Mouse (Mus musculus): ENCODE data around the gene Fzd4. TPM values are rescaled to one million over a fixed set of nuclear protein-coding genes. Genes with fewer than 3 reads are reported as not detected.

Fzd4 gene
- total RNA-seq, 2 experiments from 2014 or later = 4.8 to 5.0 TPM

DNA sequence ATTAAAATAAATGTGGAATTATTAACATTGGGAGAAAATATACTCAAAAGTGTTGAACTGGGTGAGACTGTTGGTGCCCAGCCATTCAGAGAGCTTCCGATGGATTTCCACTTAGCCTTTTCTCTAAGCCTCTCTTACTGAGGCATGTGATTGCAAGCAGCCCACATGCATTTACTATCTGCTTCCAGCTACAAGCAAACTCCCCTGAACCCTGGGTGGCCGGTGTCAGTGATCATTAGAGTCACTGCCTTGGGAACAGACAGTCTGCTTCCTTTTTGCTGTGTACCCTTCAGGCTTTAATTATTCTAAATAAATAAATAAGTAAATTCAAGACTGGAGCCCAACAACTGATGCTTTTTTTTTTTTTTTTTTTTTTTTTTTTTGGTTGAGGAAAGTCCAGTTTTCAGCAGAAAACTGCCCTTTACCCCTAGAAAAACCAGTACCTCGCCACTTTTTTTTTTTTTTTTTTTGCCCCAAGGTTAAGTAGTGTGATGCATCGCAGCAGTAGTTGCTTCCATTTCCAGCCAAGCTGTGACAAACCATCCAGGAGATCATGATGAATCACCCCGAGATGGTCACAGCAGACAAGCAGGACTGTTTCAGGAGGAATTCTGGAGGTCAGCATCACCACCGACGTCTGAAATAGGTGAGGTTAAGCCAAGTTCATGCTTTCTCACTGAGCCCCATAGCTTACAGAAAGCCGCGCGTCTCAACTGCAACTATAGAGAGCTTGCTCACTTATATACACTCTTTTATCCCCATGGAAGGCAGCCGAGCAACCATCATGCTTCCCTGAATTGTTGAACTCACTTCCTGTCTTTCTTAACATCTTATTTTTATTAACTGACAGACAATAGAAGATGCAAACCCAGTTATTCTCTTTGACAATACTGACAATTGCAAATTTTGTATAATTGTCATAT, 21.9 kb downstream of the Fzd4 start:
- no peak for ATAC-seq (ENCODE audit: poor library complexity, severe bottlenecking)

DNA sequence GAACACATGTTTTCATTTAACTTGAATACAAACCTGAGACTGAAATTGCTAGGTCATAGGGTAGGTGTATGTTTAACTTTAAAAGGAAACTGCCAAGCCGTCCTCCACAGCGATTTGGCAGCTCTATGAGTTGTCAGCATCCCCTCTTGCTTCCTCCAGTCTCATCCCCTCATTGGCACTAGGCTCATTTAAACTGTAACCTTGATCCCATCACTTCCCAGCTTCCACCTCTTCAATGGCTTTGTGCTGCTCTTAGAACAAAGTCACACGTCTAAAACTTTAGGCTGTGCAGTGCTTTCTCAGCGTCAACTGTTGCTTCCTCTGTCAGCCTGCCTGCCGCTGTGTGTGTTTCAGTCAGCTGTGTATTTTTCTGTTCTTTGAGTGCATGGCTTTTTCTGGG, 22.9 kb downstream of the Fzd4 start:
- no peak for ATAC-seq (ENCODE audit: poor library complexity, severe bottlenecking)

DNA sequence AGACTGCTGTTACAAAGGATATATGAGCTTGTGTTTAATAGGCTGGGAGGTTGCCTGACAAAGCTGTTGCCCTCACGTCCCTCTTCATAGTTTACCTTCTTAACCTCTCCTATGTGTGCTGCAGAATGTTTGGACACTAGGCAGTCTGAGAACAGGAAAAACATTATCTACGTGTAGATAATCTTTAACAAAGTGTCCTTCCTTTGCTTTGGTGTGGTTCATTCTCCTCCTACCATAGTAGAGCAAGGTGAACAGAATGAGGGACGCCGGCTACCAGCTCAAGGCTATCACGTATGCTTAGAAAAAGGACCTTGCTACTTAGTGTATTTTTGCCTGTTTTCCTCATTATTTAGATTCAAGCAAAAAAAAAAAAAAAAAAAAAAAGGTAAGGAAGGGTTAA, 24.6 kb downstream of the Fzd4 start:
- no peak for ATAC-seq (ENCODE audit: poor library complexity, severe bottlenecking)

DNA sequence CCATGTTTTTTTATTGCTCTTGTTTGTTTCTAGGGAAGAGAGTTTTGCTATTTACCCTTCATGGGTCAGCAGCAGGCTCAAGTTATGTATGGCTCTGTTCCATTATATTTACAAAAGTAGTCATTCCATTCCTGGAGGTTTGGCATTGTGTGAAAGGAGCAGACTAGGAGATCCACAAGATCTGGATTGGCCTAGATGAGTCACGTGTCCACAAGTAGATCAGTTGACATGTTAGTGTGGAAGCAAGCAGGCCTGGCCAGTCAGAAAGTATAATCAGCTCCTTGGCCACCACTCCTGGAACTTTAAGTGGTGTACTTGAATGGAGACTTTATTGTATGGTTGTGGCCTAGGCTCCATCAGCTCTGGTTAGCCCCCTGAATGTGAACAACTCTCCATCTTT, 25.2 kb downstream of the Fzd4 start:
- no peak for ATAC-seq (ENCODE audit: poor library complexity, severe bottlenecking)

DNA sequence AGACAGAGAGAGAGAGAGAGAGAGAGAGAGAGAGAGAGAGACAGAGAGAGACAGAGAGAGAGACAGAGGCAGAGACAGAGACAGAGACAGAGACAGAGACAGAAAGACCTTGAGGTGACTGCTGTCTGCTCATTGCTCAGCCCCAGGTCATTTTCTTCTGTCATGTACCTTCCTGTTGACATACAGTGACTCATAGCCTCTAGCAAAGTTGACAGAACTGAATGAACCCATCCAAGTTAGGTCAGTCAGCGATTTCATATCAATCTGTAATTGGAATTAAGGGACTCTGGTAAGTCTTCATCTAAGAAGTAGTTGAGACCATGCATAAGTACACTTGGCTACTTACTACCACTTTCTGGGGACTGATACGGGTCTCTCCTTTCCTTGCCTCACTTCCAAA, 27.0 kb downstream of the Fzd4 start:
- no peak for ATAC-seq (ENCODE audit: poor library complexity, severe bottlenecking)

DNA sequence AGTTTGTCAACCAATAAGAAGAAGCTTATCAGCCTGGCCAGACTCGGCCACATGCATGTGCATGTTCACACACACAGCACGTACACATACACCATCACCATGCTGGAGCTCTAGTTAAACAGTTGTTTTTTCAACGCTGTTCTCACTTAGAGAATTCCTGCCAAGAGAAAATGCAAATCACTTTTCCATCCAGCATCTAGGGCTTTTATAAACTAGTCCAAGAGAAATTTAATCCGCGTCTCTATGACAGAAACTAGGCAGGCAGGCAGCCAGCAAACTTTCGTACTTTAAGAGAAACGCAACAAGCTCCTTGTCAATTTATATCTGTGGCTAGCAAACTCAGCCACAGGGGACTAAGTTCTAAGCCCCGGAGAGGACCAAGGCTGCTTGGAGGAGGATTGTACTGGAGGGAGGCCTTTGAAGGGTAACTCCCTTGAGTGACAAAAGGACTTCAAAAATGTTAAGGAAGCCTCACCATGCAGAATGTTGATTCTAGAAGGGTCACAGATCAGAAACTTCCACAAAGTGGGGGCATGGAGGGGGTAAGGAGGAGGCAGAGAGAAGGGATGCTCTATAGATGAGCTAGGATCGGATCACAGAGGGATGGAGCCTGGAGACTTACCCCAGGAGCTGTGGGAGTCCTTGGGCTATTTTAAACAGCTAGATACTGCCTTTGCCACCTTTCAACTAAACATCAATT, 29.2 kb downstream of the Fzd4 start:
- ATAC-seq (ENCODE audit: poor library complexity, severe bottlenecking) = no peak

DNA sequence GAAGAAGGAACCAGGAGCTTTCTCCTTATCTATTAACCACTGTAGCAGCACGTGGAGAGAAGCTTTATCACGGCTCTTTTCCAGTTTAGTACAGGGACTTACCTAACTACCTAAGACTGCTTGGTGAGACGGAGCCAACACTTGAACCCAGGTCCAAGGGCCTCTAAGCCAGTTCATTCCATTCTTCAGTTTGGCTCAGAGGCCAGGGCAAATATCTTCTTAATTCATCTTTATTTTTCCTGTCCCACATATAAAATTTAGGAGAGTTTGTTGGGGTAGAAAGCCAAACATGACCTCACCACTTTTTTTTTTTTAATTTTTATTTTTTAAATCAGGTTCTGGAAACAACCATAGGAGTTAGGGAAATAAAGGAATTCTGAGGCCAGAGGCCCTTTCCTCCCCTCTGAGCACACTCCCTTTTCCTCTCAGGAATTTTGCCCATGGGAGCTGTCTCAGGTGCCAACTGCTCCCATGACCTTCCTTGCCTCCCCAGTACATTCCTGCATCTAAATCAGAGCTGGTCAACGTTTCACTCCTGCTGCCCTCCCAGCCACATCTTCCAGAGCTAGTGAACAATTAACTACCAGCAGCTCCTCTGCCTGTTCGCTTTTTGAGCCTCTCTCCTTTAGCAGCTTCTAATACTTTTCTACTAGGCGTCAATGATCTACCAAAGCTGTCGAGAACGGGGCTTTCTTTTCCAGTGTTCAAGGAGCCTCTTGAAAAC, 29.9 kb downstream of the Fzd4 start:
- no peak for ATAC-seq (ENCODE audit: poor library complexity, severe bottlenecking)

DNA sequence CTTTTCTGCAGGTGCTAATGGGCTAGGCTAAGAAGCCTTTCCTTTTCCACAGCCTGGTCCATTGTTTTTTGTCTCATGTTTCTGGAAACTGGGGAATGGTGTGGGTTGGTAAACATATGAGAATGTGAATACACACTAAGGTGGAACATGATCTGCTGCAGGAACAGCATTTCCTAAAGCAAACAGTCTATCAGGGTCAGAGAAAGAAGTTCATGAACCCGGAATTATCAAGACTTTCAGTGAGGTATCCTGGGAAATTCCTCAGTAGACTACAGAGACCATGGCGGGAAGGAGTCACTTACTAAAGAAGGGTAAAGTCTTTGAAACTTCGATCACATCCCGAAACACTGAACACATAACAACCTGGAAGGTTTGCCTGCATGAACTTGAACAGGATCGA, 32.2 kb downstream of the Fzd4 start:
- no peak for ATAC-seq (ENCODE audit: poor library complexity, severe bottlenecking)

DNA sequence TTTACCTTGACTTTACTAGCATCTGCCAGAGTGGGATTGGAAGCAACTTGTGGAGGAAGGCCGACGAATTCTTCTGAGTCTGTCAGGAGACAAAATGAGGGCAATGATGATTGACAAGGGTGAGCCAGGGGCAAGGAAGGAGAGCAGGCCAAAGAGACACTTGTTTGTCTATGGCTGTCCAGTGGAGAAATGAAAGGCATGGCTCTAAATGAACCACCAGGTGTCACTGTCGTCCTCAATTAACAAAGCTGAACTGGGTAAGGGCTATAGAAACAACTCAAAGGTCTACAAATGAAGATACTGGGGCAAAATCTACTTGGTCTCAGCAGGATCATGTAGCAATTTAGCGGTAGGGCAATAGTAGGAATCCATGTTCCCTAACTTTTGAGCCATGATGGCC, 33.4 kb downstream of the Fzd4 start:
- peak; percentile 74 for ATAC-seq (ENCODE audit: poor library complexity, severe bottlenecking)

DNA sequence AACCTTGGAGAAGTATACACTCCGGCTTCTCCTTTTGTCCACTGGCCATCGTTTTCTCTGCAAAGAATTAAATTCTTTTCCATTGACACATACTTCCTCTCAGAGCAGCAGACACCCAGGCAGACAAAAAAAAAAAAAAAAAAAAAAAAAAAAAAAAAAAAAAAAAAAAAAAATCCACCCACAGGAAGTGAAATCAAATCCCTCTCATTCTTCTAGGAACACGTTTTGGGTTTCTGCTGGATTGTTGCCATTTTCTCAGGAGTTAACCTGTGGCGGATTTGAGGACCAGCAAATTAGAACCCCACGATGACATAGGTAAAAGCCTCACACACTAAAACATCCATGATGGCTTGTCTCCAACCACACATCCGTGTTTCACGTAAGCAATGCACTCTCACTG, 37.1 kb downstream of the Fzd4 start:
- peak; percentile 30 for ATAC-seq (ENCODE audit: poor library complexity, severe bottlenecking)

DNA sequence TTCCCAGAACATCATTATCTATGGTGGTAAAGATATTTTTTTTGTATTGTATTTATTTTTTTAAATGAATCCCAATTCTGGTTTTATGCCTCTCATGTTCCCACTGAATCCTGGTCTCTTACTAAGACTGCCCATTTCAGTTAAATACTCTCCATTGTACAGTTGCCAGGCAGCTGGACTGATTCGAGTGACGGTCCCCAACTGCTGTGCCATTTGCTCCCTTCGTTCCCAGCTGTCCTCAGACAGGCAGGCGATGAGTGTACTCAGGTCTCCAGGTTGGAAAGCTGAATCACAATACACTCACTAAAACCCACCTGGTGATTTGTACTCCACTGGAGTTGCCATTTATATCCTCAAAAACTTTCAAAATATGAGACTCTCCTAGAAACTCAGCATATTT, 38.1 kb downstream of the Fzd4 start:
- no peak for ATAC-seq (ENCODE audit: poor library complexity, severe bottlenecking)

DNA sequence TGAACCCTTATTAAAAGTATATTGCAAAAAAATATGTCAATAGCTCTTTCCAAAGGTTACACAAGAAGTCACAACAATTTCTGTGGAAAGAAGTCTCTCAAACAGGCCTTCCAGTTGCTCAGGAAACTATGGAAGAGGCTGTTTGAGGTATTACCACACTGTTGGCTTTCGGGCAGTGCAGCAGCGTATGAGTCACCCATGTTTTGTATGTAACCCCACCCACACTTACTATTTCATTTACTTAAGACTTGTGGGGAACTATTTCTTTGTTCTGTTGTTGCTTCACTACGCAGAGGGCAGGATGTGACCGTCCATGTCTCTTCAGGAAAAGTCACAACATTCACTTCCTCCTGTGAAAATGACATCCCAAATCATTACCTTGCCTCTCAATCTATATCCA, 41.0 kb downstream of the Fzd4 start:
- ATAC-seq (ENCODE audit: poor library complexity, severe bottlenecking) = peak; percentile 90

DNA sequence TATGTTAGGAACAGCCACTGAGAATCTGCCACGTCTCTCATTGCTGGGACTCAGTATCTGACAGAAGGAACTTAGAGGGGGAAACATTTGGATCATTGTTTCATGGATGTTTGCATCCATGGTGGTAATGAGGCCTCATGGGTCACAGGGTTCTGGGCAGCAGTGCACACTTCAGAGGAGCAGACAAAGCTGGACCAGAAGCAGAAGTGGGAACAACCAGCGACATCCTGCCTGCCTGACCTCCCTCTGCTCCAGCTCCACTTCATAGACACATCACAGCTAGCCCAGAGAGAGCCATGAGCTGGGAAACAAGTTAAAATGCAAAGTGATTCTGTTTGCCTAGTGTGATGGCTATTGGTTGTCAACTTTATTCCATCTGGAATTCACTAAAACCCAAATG, 46.2 kb downstream of the Fzd4 start:
- ATAC-seq (ENCODE audit: poor library complexity, severe bottlenecking) = peak; percentile 66

DNA sequence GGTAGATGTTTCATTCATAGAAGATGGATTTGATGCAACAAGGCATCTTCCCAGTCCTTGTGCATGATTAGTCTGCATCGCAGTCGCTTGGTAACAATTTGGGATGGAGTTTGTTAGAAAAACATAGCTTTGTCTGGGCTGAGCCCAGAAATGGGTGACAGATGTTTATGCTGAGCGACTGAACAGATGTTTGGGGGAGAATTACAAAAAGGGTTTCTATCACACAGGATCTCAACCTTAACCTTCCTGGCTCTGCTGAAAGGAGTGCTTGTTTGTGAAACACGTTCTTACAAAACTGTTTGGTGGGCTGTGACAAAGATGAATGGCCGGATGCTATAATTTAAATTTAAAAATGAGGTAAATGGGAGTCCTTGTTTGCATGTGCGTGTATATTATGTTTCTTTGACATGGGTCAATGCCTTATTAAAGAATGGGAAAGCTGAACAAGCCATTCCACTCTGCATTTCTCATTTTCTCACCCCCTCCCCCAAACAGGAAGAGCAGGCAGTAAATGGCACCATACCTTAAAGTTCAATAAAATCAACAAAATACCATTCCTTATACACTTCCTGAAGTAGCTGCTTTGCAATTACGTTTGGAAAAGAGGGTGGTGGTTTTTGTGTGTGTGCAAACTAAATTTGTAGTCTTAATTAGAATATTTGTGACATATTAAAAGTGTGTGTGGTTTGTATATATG, 52.4 kb downstream of the Fzd4 start:
- ATAC-seq (ENCODE audit: poor library complexity, severe bottlenecking) = no peak

DNA sequence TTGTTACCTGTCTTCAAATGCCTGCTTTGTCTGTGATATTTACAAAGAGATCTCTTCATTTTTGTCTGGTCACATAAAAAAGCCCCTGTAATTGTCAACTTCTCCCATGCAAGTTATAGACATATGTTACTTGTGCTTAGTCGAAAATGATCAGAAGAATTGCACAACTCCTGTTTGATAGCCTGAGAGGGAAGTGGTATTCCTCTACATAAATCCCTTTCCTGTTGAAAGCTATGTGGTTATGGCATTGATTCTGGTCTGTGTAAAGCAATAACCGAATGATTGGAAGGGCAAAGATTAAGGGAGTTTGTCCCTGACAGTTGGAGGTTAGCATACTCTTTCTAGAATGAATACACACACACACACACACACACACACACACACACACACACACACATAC, 55.5 kb downstream of the Fzd4 start:
- peak; percentile 58; the same call in 1 of the 2 replicates for ATAC-seq (ENCODE audit: poor library complexity, severe bottlenecking)

DNA sequence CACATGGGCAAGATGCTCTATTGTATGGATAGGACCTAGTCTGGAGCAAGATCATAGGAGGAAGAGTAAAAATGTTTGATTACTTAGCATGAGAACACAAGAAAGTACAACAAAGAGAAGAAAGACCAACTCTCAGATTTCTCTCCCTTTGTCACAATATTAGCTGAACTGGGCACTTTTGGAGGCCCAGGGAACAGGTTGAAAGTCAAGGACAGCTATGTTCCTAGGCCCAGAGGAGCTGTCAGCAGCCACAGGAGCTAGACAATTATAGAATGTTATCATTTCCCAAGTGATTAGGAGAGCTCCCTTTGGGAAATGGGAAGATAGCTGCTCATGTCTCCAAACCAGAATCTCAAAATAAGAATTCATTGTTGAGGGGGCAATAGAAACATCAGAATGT, 56.8 kb downstream of the Fzd4 start:
- no peak for ATAC-seq (ENCODE audit: poor library complexity, severe bottlenecking)

DNA sequence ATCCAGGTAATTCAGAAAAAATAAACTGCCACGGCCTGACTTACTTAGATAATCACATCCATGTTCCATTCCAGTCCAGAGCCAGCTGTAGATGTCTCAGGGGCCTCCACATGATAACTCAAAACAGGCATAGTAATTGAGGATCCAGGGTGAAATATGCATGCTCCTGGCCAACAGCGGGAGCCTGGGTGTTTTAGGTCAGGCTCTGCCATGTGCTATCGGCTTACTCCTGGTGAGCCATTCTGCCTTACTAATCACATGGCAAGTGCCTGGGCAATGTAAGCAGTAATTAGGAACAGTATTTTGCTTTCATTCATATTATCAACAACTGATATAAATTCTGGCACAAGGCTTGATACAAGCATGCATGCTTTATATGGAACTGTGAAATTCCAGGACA, 57.2 kb downstream of the Fzd4 start:
- no peak for ATAC-seq (ENCODE audit: poor library complexity, severe bottlenecking)
